Mouse (Mus musculus): ENCODE measurements around the gene Gpatch8. TPM values are rescaled to one million over a fixed set of nuclear protein-coding genes. Genes with fewer than 3 reads are reported as not detected.
A peak's percentile ranks its signal among the peaks of the same experiment; 100 is the strongest.
"Not testable (repeated sequence)": the region's sequence is repeated elsewhere in the genome, so short reads cannot be mapped to it uniquely, and the experiment has no call there.

The Gpatch8 gene
- polyA plus RNA-seq, 1 experiment from 2014 or later, result 18.9 TPM

- peak; percentile 14 for ATAC-seq
- Histone ChIP-seq H3K4me3 (ENCODE audit: low read depth, low read length) (peak overlapping the region; percentile 99), H3K36me3 (ENCODE audit: control insufficient read depth, insufficient read depth) (no peaks in the 10 kb centered on the region), H3K27me3 (replicated peaks; ENCODE audit: control insufficient read depth, insufficient read depth, low read length) (no peaks in the 10 kb centered on the region), H3K4me1 (replicated peaks; ENCODE audit: control insufficient read depth, insufficient read depth, low read length) (peaks cover 15% of the 10 kb centered on the region; the same call in 1 of the 2 replicates), H3K9ac (ENCODE audit: low read depth, low read length) (peak overlapping the region; percentile 97), H3K9me3 (ENCODE audit: control insufficient read depth) (no peaks in the 10 kb centered on the region), H3K4me2 (replicated peaks; ENCODE audit: low read depth) (peak overlapping the region; percentile 70), H3K27ac (ENCODE audit: low read depth, low read length) (peak overlapping the region; percentile 94)
- 0% methylated on average over 38 of the region's 39 CpGs for WGBS
- TF ChIP-seq CTCF (IDR thresholded peaks at IDR 0.05; ENCODE audit: low read depth), result no peak
Observed at GRCm38 (mm10) chr11:102555400-102556030, 677 bp downstream of the Gpatch8 start.

GRCm38 (mm10) chr11:102552051-102552450, 4.1 kb downstream of the Gpatch8 start:
- peaks cover 5% of the 10 kb centered on the region; the same call in 1 of the 2 replicates for H3K36me3 ChIP-seq (ENCODE audit: control insufficient read depth, insufficient read depth)
- peaks cover 15% of the 10 kb centered on the region; the same call in 1 of the 2 replicates for H3K4me1 ChIP-seq (replicated peaks; ENCODE audit: control insufficient read depth, insufficient read depth, low read length)
- no peak overlapping the region for H3K27ac ChIP-seq (ENCODE audit: low read depth, low read length)
- H3K4me2 ChIP-seq (replicated peaks; ENCODE audit: low read depth), result no peak overlapping the region
- no peaks in the 10 kb centered on the region for H3K27me3 ChIP-seq (replicated peaks; ENCODE audit: control insufficient read depth, insufficient read depth, low read length)
- H3K4me3 ChIP-seq (ENCODE audit: low read depth, low read length), result no peak overlapping the region
- WGBS, result 85% methylated on average over 3 of the region's 3 CpGs
- no peak for TF ChIP-seq CTCF (IDR thresholded peaks at IDR 0.05; ENCODE audit: low read depth)
- no peak overlapping the region for H3K9ac ChIP-seq (ENCODE audit: low read depth, low read length)
- ATAC-seq, result no peak
- no peaks in the 10 kb centered on the region for H3K9me3 ChIP-seq (ENCODE audit: control insufficient read depth)

- Histone ChIP-seq H3K36me3 (ENCODE audit: control insufficient read depth, insufficient read depth) (peaks cover 5% of the 10 kb centered on the region; the same call in 1 of the 2 replicates), H3K4me1 (replicated peaks; ENCODE audit: control insufficient read depth, insufficient read depth, low read length) (peaks cover 11% of the 10 kb centered on the region; the same call in 1 of the 2 replicates), H3K4me2 (replicated peaks; ENCODE audit: low read depth) (no peak overlapping the region), H3K27ac (ENCODE audit: low read depth, low read length) (no peak overlapping the region), H3K4me3 (ENCODE audit: low read depth, low read length) (no peak overlapping the region), H3K9me3 (ENCODE audit: control insufficient read depth) (no peaks in the 10 kb centered on the region), H3K9ac (ENCODE audit: low read depth, low read length) (no peak overlapping the region), H3K27me3 (replicated peaks; ENCODE audit: control insufficient read depth, insufficient read depth, low read length) (no peaks in the 10 kb centered on the region)
- TF ChIP-seq CTCF (IDR thresholded peaks at IDR 0.05; ENCODE audit: low read depth), result no peak
- ATAC-seq, result no peak
Observed at GRCm38 (mm10) chr11:102551176-102551575, 5.0 kb downstream of the Gpatch8 start.

GRCm38 (mm10) chr11:102541471-102541870, 14.7 kb downstream of the Gpatch8 start:
- ATAC-seq, result no peak
- Histone ChIP-seq H3K27ac (ENCODE audit: low read depth, low read length) (no peak overlapping the region; the same call in 1 of the 2 replicates), H3K9ac (ENCODE audit: low read depth, low read length) (no peak overlapping the region), H3K4me2 (replicated peaks; ENCODE audit: low read depth) (no peak overlapping the region), H3K27me3 (replicated peaks; ENCODE audit: control insufficient read depth, insufficient read depth, low read length) (no peaks in the 10 kb centered on the region), H3K4me1 (replicated peaks; ENCODE audit: control insufficient read depth, insufficient read depth, low read length) (0 out of 2 replicates have a peak, but pooled peaks cover 4% of the 10 kb centered on the region), H3K36me3 (ENCODE audit: control insufficient read depth, insufficient read depth) (peaks cover 7% of the 10 kb centered on the region; the same call in 1 of the 2 replicates), H3K4me3 (ENCODE audit: low read depth, low read length) (no peak overlapping the region), H3K9me3 (ENCODE audit: control insufficient read depth) (no peaks in the 10 kb centered on the region)
- no peak for TF ChIP-seq CTCF (IDR thresholded peaks at IDR 0.05; ENCODE audit: low read depth)
- 72% methylated on average over 5 of the region's 5 CpGs for WGBS

GRCm38 (mm10) chr11:102540286-102540685, 15.9 kb downstream of the Gpatch8 start:
- not testable (repeated sequence) for H3K9ac ChIP-seq (ENCODE audit: low read depth, low read length); H3K27me3 ChIP-seq (replicated peaks; ENCODE audit: control insufficient read depth, insufficient read depth, low read length); H3K9me3 ChIP-seq (ENCODE audit: control insufficient read depth); H3K36me3 ChIP-seq (ENCODE audit: control insufficient read depth, insufficient read depth); H3K4me3 ChIP-seq (ENCODE audit: low read depth, low read length); H3K27ac ChIP-seq (ENCODE audit: low read depth, low read length); H3K4me2 ChIP-seq (replicated peaks; ENCODE audit: low read depth); ATAC-seq; H3K4me1 ChIP-seq (replicated peaks; ENCODE audit: control insufficient read depth, insufficient read depth, low read length)

GRCm38 (mm10) chr11:102539690-102540089, 16.5 kb downstream of the Gpatch8 start:
- no peak for ATAC-seq
- Histone ChIP-seq H3K27ac (ENCODE audit: low read depth, low read length) (no peak overlapping the region), H3K4me2 (replicated peaks; ENCODE audit: low read depth) (no peak overlapping the region), H3K4me1 (replicated peaks; ENCODE audit: control insufficient read depth, insufficient read depth, low read length) (0 out of 2 replicates have a peak, but pooled peaks cover 4% of the 10 kb centered on the region), H3K36me3 (ENCODE audit: control insufficient read depth, insufficient read depth) (peaks cover 7% of the 10 kb centered on the region; the same call in 1 of the 2 replicates), H3K9ac (ENCODE audit: low read depth, low read length) (no peak overlapping the region), H3K4me3 (ENCODE audit: low read depth, low read length) (no peak overlapping the region), H3K27me3 (replicated peaks; ENCODE audit: control insufficient read depth, insufficient read depth, low read length) (no peaks in the 10 kb centered on the region), H3K9me3 (ENCODE audit: control insufficient read depth) (no peaks in the 10 kb centered on the region)
- TF ChIP-seq CTCF (IDR thresholded peaks at IDR 0.05; ENCODE audit: low read depth), result no peak
- WGBS, result 27% methylated on average over 1 of the region's 1 CpGs

All from intestine, postnatal 0 days (tissue).